Mouse (Mus musculus): ENCODE data around the gene Abca13. TPM values are rescaled to one million over a fixed set of nuclear protein-coding genes. Genes with fewer than 3 reads are reported as not detected.

Abca13 gene
- total and polyA plus RNA-seq, 3 experiments = under 0.01 to 0.03 (median 0.03) TPM

GRCm38 (mm10) chr11:9666648-9667255 lies 475.0 kb downstream of the Abca13 start:
- Histone ChIP-seq H3K79me2 (replicated peaks; ENCODE audit: control insufficient read depth, extremely low read depth, insufficient read depth, poor library complexity, severe bottlenecking) (no peaks in the 10 kb centered on the region), H3K27me3 (replicated peaks) (no peaks in the 10 kb centered on the region), H3K4me3 (replicated peaks in 1 of 3; ENCODE audit: low read depth in 2 of 3, low read length in 2 of 3, poor library complexity in 1 of 3) (no peak overlapping the region), H3K36me3 (replicated peaks in 1 of 2; ENCODE audit: control insufficient read depth in 1 of 2, insufficient read depth in 1 of 2, low read length in 1 of 2) (no peaks in the 10 kb centered on the region), H3K9me3 (replicated peaks; ENCODE audit: low read length) (peaks cover 30% of the 10 kb centered on the region), H3K9ac (ENCODE audit: insufficient read depth, low read depth) (no peak overlapping the region), H3K4me1 (ENCODE audit: control insufficient read depth in 1 of 2, insufficient read depth in 2 of 2) (no peaks in the 10 kb centered on the region), H3K27ac (ENCODE audit: insufficient read depth, low read depth) (no peak overlapping the region), H3K4me2 (ENCODE audit: insufficient read depth, low read depth, poor library complexity, severe bottlenecking) (no peak overlapping the region)
- DNase-seq (ENCODE audit: extremely low read depth) = no peak
- dilution Hi-C loops (cut with MboI; ENCODE audit: extremely low pct_ligation_motif_present, extremely low pct_unique_long_range_greater_than_20kb, low sequenced_read_pairs) (no loop called here), in situ Hi-C loops (cut with MboI; ENCODE audit: low pct_ligation_motif_present, low pct_unique_long_range_greater_than_20kb, low sequenced_read_pairs) (no loop called here)
- TF ChIP-seq ZKSCAN1 (IDR thresholded peaks at IDR 0.05; ENCODE audit: borderline replicate concordance, low read depth, low read length) = no peak
- TF ChIP-seq MAX (IDR thresholded peaks at IDR 0.05; ENCODE audit: low read length) = no peak
- TF ChIP-seq GABPA (IDR thresholded peaks at IDR 0.05; ENCODE audit: insufficient replicate concordance, low read depth, low read length) = no peak
- no peak for TF ChIP-seq ELF1 (IDR thresholded peaks at IDR 0.05; ENCODE audit: low read depth, low read length)
- TF ChIP-seq RCOR1 (conservative IDR thresholded peaks at IDR 0.05; ENCODE audit: low read depth, low read length) = no peak
- TF ChIP-seq IRF4 (IDR thresholded peaks at IDR 0.05; ENCODE audit: low read depth, low read length) = no peak
- TF ChIP-seq TBP (conservative IDR thresholded peaks at IDR 0.05; ENCODE audit: low read depth, low read length) = no peak
- no peak for TF ChIP-seq UBTF (IDR thresholded peaks at IDR 0.05; ENCODE audit: low read depth, low read length)
- no peak for TF ChIP-seq MYC (IDR thresholded peaks at IDR 0.05; ENCODE audit: low read depth, low read length)
- TF ChIP-seq ZMIZ1 (IDR thresholded peaks at IDR 0.05; ENCODE audit: low read depth, low read length) = no peak
- TF ChIP-seq NRF1 (IDR thresholded peaks at IDR 0.05; ENCODE audit: low read depth, low read length) = no peak
- no peak for TF ChIP-seq RAD21 (IDR thresholded peaks at IDR 0.05; ENCODE audit: low read depth, low read length)
- no peak for TF ChIP-seq POLR2A (IDR thresholded peaks at IDR 0.05; ENCODE audit: low read depth, low read length)
- TF ChIP-seq E2F4 (IDR thresholded peaks at IDR 0.05; ENCODE audit: insufficient replicate concordance, low read depth, low read length) = no peak
- TF ChIP-seq NELFE (IDR thresholded peaks at IDR 0.05; ENCODE audit: low read depth, low read length) = no peak
- no peak for TF ChIP-seq MAZ (IDR thresholded peaks at IDR 0.05; ENCODE audit: low read depth, low read length)
- TF ChIP-seq JUND (conservative IDR thresholded peaks at IDR 0.05; ENCODE audit: low read depth, low read length) = no peak
- TF ChIP-seq ETS1 (conservative IDR thresholded peaks at IDR 0.05; ENCODE audit: low read depth, low read length) = no peak
- TF ChIP-seq BHLHE40 (IDR thresholded peaks at IDR 0.05; ENCODE audit: low read depth, low read length) = no peak

- H3K9me3 ChIP-seq (replicated peaks; ENCODE audit: low read length) = peaks cover 27% of the 10 kb centered on the region
- H3K36me3 ChIP-seq (replicated peaks in 1 of 2; ENCODE audit: control insufficient read depth in 1 of 2, insufficient read depth in 1 of 2, low read length in 1 of 2) = no peaks in the 10 kb centered on the region
- TF ChIP-seq CHD1 (IDR thresholded peaks at IDR 0.05; ENCODE audit: low read depth, low read length) (no peak), RCOR1 (conservative IDR thresholded peaks at IDR 0.05; ENCODE audit: low read depth, low read length) (no peak), USF2 (conservative IDR thresholded peaks at IDR 0.05; ENCODE audit: low read depth, low read length) (no peak), ZMIZ1 (IDR thresholded peaks at IDR 0.05; ENCODE audit: low read depth, low read length) (no peak)
- dilution Hi-C loops (cut with MboI; ENCODE audit: extremely low pct_ligation_motif_present, extremely low pct_unique_long_range_greater_than_20kb, low sequenced_read_pairs) (no loop called here), in situ Hi-C loops (cut with MboI; ENCODE audit: low pct_ligation_motif_present, low pct_unique_long_range_greater_than_20kb, low sequenced_read_pairs) (no loop called here)
- no peaks in the 10 kb centered on the region for H3K27me3 ChIP-seq (replicated peaks)
- no peak overlapping the region for H3K4me2 ChIP-seq (ENCODE audit: insufficient read depth, low read depth, poor library complexity, severe bottlenecking)
- H3K27ac ChIP-seq (ENCODE audit: insufficient read depth, low read depth) = no peak overlapping the region
- H3K4me3 ChIP-seq (replicated peaks in 1 of 3; ENCODE audit: low read depth in 2 of 3, low read length in 2 of 3, poor library complexity in 1 of 3) = no peak overlapping the region
- no peaks in the 10 kb centered on the region for H3K4me1 ChIP-seq (ENCODE audit: control insufficient read depth in 1 of 2, insufficient read depth in 2 of 2)
- H3K9ac ChIP-seq (ENCODE audit: insufficient read depth, low read depth) = no peak overlapping the region
- H3K79me2 ChIP-seq (replicated peaks; ENCODE audit: control insufficient read depth, extremely low read depth, insufficient read depth, poor library complexity, severe bottlenecking) = no peaks in the 10 kb centered on the region
- no peak for DNase-seq (ENCODE audit: extremely low read depth)
These were observed 477.7 kb downstream of the Abca13 start for GRCm38 (mm10) chr11:9669430-9669829.

Data from CH12.LX (cell line).